In the genomic region with DNA sequence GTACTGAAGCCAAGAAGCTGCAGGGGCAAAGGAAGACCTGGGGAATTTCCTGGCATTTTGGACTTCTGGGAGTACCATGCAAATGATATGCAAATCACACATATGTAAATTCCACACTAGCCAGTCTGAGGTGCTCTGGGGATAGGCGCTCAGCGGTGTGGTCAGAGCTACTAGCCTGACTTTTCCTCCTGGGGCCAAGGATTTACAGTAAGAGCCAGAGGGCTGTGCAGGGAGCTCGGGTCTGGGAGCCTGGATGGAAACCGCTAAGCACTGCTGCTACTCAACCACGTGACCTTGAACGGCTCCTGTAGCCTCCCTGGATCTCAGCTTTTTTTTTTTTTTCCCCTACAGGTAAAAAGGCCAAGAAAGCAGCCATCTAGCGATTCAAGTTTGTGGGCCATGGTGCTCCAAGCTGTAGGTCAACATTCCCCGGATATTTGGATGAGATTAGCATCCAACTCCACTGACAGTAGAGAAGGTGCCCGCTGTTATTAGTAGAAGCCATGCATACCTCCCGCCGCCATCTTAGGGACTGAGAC, we compare ENCODE assay signal across 24 mouse cellular contexts. TPM values are rescaled to one million over a fixed set of nuclear protein-coding genes. Genes with fewer than 3 reads are reported as not detected.
A peak's percentile ranks its signal among the peaks of the same experiment; 100 is the strongest.
DNase-seq lines count a peak whose midpoint lies in the region; ATAC-seq lines count a peak whose summit lies in the region.
"Had no signal": no experiment of that assay in that cellular context is flagged by ENCODE, and none has a peak within 500 bp of the region (broad histone marks: within the 10 kb centered on the region; RNA-seq: fewer than 3 reads in every experiment).

No protein-coding gene starts in this region.

- no peak overlapping the region for H3K27ac ChIP-seq in neural tube, embryonic 12.5 days
- H3K27ac ChIP-seq in neural tube, embryonic 15.5 days (replicated peaks), result no peak overlapping the region
- H3K27ac ChIP-seq: embryonic facial prominence, embryonic 13.5 days; gastrocnemius, adult 2 months; limb, embryonic 13.5 days; liver, embryonic 13.5 days had no signal

- H3K4me2 ChIP-seq in neural tube, embryonic 12.5 days (replicated peaks), result no peak overlapping the region
- no peak overlapping the region for H3K4me2 ChIP-seq in neural tube, embryonic 15.5 days
- H3K4me2 ChIP-seq: embryonic facial prominence, embryonic 13.5 days; heart, embryonic 11.5 days; limb, embryonic 13.5 days; liver, embryonic 13.5 days; lung, embryonic 14.5 days had no signal

- H3K36me3 ChIP-seq in neural tube, embryonic 12.5 days, result no peaks in the 10 kb centered on the region
- no peaks in the 10 kb centered on the region for H3K36me3 ChIP-seq in neural tube, embryonic 15.5 days
- H3K36me3 ChIP-seq: embryonic facial prominence, embryonic 13.5 days; G1E; limb, embryonic 13.5 days; liver, embryonic 13.5 days had no signal

- 0 out of 2 replicates have a peak, but pooled peaks cover 2% of the 10 kb centered on the region for H3K4me1 ChIP-seq in neural tube, embryonic 12.5 days
- peaks cover 8% of the 10 kb centered on the region for H3K4me1 ChIP-seq in neural tube, embryonic 15.5 days
- H3K4me1 ChIP-seq: embryonic facial prominence, embryonic 13.5 days had no signal

- peak; percentile 9 for DNase-seq in kidney, adult 11 months
- no peak for DNase-seq in kidney, adult 9 months
- no peak for DNase-seq in neural tube, embryonic 10.5 days (ENCODE audit: extremely low spot score, low spot score)
- peak; percentile 91 for DNase-seq in ZHBTc4 (ENCODE audit: low read depth, low spot score)
- DNase-seq in spleen, postnatal 14 days (ENCODE audit: low spot score in 2 of 2), result no peak
- DNase-seq: B cell, adult 2 months; cerebellum, adult 9-11 months; gastrocnemius, adult 2 months; heart, postnatal 14 days; liver, embryonic 13.5 days; lung, embryonic 14.5 days; lung, postnatal 36 days; thymus, postnatal 25 days had no signal

- WGBS in neural tube, embryonic 12.5 days, result 30% methylated on average over 11 of the region's 11 CpGs
- WGBS in neural tube, embryonic 15.5 days, result 36% methylated on average over 11 of the region's 11 CpGs

- H3K9me3 ChIP-seq in neural tube, embryonic 12.5 days, result no peaks in the 10 kb centered on the region
- H3K9me3 ChIP-seq in neural tube, embryonic 15.5 days (replicated peaks), result no peaks in the 10 kb centered on the region
- H3K9me3 ChIP-seq: embryonic facial prominence, embryonic 13.5 days; G1E; limb, embryonic 13.5 days; liver, embryonic 13.5 days had no signal

- no peaks in the 10 kb centered on the region for H3K27me3 ChIP-seq in neural tube, embryonic 12.5 days (replicated peaks)
- H3K27me3 ChIP-seq in neural tube, embryonic 15.5 days (replicated peaks), result peaks cover 9% of the 10 kb centered on the region

- H3K4me3 ChIP-seq in neural tube, embryonic 12.5 days, result no peak overlapping the region
- H3K4me3 ChIP-seq in neural tube, embryonic 15.5 days (replicated peaks), result no peak overlapping the region
- H3K4me3 ChIP-seq: embryonic facial prominence, embryonic 13.5 days; gastrocnemius, adult 2 months; limb, embryonic 13.5 days; liver, embryonic 13.5 days had no signal

- H3K9ac ChIP-seq in neural tube, embryonic 12.5 days, result no peak overlapping the region
- no peak overlapping the region for H3K9ac ChIP-seq in neural tube, embryonic 15.5 days (replicated peaks)
- H3K9ac ChIP-seq: embryonic facial prominence, embryonic 13.5 days; limb, embryonic 13.5 days; liver, embryonic 13.5 days; lung, embryonic 14.5 days had no signal

- ATAC-seq in neural tube, embryonic 12.5 days (ENCODE audit: low FRiP score, low read depth), result peak; percentile 37; the same call in 1 of the 2 replicates
- ATAC-seq in neural tube, embryonic 15.5 days (ENCODE audit: low FRiP score), result peak; percentile 45; the same call in 1 of the 2 replicates
- ATAC-seq in erythroid progenitor cell, adult 5-6 weeks (replicated peaks; ENCODE audit: low FRiP score, poor library complexity, severe bottlenecking), result no peak
- ATAC-seq: hindbrain, embryonic 16.5 days; intestine, postnatal 0 days had no signal

RNA-seq across cellular contexts. Expression of gene Fbxo2, which starts 32.4 kb away (rescaled TPM):
- polyA plus RNA-seq in neural tube, embryonic 12.5 days (2016; fragmentation: Nextera tagmentation; extraction: Ambion mirVana), result 2.7 and 4.0 TPM in 2 replicates
- polyA plus RNA-seq in neural tube, embryonic 15.5 days (2015; fragmentation: Nextera tagmentation; extraction: Ambion mirVana), result 17.2 and 19.0 TPM in 2 replicates
- not detected in 2 replicates for total RNA-seq in erythroid progenitor cell, adult 5-6 weeks (2015; ENCODE audit: low replicate concordance)
- not detected in 2 replicates for total RNA-seq in erythroid progenitor cell, adult 5-6 weeks (2017; ENCODE audit: low replicate concordance)
- total RNA-seq: granulocyte monocyte progenitor cell, adult 5-6 weeks; heart, postnatal 14 days; megakaryocyte-erythroid progenitor cell, adult 5-6 weeks had no signal

RNA-seq across cellular contexts. Expression of gene Fbxo44, which starts 32.5 kb away (rescaled TPM):
- 79.5 and 82.3 TPM in 2 replicates for polyA plus RNA-seq in neural tube, embryonic 12.5 days (2016; fragmentation: Nextera tagmentation; extraction: Ambion mirVana)
- 89.4 and 104 TPM in 2 replicates for polyA plus RNA-seq in neural tube, embryonic 15.5 days (2015; fragmentation: Nextera tagmentation; extraction: Ambion mirVana)
- total RNA-seq in erythroid progenitor cell, adult 5-6 weeks (2015; ENCODE audit: low replicate concordance), result 1.1 TPM in 1 of 2 replicates, not detected in the other
- not detected in 2 replicates for total RNA-seq in erythroid progenitor cell, adult 5-6 weeks (2017; ENCODE audit: low replicate concordance)

RNA-seq across cellular contexts. Expression of gene Fbxo6, which starts 40.8 kb away (rescaled TPM):
- polyA plus RNA-seq in neural tube, embryonic 12.5 days (2016; fragmentation: Nextera tagmentation; extraction: Ambion mirVana), result 13.9 and 16.1 TPM in 2 replicates
- 20.6 and 21.9 TPM in 2 replicates for polyA plus RNA-seq in neural tube, embryonic 15.5 days (2015; fragmentation: Nextera tagmentation; extraction: Ambion mirVana)
- 3.2 TPM in 1 of 2 replicates, not detected in the other for total RNA-seq in erythroid progenitor cell, adult 5-6 weeks (2015; ENCODE audit: low replicate concordance)
- 2.1 TPM in 1 of 2 replicates, not detected in the other for total RNA-seq in erythroid progenitor cell, adult 5-6 weeks (2017; ENCODE audit: low replicate concordance)

Comparison
In these comparisons a context has a peak if more than half of its experiments do, and no peak if none do; other contexts are left out.
1. DNase-seq: peak in kidney, adult 11 months (single experiment) and ZHBTc4 (single experiment); none in kidney, adult 9 months (single experiment), neural tube, embryonic 10.5 days (single experiment) and spleen, postnatal 14 days (0 of 2).